Mouse (Mus musculus) embryo, embryonic 10.5 days (tissue): Measurements from ENCODE around the gene Atp1a4.
A peak's percentile ranks its signal among the peaks of the same experiment; 100 is the strongest.
"Not testable (repeated sequence)": the region's sequence is repeated elsewhere in the genome, so short reads cannot be mapped to it uniquely, and the experiment has no call there.

Experiments used
- DNase-seq: peaks from one replicate; pipeline ENCODE4 v3.0.0-alpha.2; 2015; ENCODE audit warnings: low spot score

The Atp1a4 gene

DNA sequence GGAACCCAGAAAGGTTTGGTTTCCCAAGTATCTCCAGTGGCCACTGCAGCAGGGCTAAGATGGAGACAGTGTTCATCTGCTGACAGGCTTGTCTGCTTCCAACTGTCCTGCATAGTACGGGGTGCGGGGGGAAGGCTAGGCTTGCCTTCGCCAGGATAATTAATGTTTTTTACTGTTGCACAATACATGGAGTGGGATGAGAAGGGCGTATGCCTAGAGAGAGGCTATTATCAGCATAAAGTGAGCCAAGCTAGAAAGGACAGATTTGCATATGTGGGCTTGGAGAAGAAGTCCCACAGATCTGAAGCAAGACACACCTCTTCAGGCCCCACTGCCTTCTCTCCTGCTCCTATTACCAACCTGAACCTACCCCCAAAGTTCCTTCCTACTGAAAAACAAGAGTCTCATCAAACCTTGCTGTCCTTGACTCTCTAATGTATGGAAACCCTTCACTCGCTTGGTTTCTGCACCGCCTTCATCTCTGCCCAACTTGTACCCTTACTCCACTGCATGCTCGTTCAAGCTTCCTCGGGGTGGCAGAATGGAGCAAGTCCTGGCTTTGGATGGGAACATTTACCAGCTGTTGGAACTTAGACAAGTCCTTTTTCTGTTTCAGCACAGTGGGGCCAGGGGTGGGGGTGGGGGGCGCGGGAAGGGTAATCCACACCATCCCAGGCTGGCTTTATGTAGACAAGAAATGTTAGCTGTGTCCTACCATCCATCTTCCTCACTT, 23.5 kb upstream of the Atp1a4 start:
- DNase-seq: no peak

GRCm38 (mm10) chr1:172279768-172280509, 21.7 kb upstream of the Atp1a4 start:
- no peak for DNase-seq

DNA sequence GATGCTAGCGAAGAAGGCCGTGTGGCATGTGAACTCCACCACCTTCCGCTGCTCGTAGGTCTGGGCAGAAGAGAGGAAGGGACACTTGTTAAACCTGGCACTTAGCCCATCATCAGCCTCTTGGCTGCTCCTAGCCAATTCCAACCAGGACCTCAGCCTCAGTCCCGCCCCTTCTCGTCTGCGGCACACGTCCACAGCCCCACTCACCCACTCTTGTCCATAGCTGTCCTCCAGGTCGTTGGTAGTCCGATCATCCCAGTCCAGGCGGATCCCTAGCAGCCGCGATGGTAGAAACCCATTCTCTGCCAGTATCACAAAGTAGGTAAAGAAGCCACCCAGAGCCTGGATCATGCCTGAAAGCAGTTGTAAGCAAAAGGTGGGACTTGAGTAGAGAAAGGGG, 20.1 kb upstream of the Atp1a4 start:
- DNase-seq: no peak

DNA sequence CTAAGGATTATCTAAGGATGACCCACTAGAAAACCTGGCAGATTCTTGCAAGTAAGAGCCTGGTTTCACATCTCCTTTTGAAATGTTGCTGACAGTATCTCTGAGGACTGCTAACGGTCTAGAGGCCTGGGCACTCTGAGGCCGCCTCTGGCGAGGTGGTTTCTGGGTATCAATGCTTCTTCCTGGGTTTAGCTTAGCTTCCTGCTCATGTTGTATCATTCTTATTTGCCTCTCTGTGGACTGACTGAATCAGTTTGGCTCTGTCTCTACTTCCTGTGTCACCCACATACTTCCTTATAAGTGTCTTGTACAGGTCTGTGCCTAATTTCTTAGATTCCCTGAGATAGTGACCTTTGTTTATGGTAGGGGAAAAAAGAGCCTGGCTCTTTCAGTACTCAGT, 19.0 kb upstream of the Atp1a4 start:
- no peak for DNase-seq

- no peak for DNase-seq
These were observed 16.3 kb upstream of the Atp1a4 start for GRCm38 (mm10) chr1:172274547-172274946.

DNA sequence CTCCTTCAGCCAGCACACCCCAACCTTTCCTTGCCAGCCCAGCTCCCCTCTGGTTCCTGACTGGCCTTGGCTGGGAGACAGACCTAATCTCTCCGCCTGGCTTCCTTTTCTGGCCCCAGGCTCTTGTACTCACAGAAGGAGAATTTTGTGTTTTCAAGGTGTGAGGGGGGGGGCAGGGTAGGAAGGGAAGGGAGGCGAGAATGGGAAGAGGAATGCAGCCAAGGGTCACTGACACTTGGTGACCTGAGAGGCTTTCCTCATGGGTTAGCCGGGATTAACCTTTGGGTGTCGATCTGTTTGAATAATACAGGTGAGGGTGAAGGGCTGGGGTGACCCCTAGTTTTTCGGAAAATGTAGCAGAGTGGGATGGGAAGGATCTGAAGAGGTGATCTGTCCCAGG, 15.9 kb upstream of the Atp1a4 start:
- no peak for DNase-seq

DNA sequence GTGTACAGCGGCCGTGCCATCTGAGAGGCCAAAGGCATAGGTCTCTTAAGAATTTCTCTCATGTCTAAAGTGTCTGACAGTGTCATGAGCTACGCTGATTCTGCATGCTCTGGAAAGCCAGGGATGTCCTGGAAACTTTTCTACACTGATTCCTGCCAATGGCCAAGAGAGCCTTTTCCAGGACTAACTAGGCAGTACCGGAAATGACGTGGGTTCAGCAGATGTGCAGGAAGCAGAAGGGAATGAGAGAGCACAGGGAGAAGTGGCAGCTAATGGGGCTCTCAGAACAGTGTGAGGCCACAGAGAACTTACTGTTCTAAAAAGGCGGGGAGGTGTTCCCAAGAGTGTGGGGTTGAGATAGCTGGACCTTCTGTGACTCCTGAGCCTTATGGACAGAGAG, 15.2 kb upstream of the Atp1a4 start:
- no peak for DNase-seq

- DNase-seq: peak; percentile 47
These were observed 13.6 kb upstream of the Atp1a4 start for GRCm38 (mm10) chr1:172271765-172272164.

GRCm38 (mm10) chr1:172271208-172271607, 13.0 kb upstream of the Atp1a4 start:
- DNase-seq: no peak

- peak; percentile 47 for DNase-seq
These were observed 3.4 kb upstream of the Atp1a4 start, which contains the start of gene Igsf8 for GRCm38 (mm10) chr1:172261477-172262078. Gene Igsf8, plus strand, starts transcription at chr1:172261641.

DNA sequence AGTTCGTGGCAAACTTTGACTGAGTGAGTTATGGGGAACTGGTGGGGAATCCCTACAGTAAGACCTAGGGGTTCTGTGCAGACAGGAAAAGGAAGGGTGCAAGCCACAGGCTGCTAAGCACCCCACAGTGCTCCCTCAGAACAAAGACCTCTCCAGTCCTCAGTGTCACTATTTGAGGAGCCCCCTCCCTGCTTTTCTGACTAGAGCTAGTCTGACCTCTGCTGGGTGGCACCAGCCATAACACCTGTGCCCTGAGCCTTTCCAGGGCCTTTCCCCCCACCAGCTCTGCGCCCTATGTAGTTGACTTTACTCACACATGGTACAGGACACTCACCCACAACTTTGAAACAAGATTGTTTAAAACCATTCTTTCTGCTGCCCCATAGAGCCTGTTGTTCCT, 10.5 kb downstream of the Atp1a4 start:
- peak; percentile 78 for DNase-seq

DNA sequence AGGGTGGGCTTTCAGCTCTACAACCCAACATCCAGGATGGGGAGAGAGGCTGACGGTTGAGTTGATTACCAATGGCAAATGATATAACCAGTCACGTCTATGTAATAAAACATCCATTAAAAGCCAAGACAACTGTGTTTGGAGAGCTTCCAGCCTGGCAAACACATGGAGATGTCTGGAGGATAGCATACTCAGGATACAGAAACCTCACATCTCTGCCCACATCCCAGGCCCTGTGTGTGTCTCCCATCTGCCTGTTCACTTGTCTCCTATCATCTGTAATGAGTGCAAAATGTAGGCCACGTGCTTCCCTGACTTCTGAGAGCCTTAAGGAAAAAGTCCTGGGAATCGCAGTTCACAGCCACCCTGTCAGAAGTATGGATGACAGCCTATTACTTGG, 11.0 kb downstream of the Atp1a4 start:
- DNase-seq: no peak

GRCm38 (mm10) chr1:172244645-172245044, 13.6 kb downstream of the Atp1a4 start:
- DNase-seq: not testable (repeated sequence)

DNA sequence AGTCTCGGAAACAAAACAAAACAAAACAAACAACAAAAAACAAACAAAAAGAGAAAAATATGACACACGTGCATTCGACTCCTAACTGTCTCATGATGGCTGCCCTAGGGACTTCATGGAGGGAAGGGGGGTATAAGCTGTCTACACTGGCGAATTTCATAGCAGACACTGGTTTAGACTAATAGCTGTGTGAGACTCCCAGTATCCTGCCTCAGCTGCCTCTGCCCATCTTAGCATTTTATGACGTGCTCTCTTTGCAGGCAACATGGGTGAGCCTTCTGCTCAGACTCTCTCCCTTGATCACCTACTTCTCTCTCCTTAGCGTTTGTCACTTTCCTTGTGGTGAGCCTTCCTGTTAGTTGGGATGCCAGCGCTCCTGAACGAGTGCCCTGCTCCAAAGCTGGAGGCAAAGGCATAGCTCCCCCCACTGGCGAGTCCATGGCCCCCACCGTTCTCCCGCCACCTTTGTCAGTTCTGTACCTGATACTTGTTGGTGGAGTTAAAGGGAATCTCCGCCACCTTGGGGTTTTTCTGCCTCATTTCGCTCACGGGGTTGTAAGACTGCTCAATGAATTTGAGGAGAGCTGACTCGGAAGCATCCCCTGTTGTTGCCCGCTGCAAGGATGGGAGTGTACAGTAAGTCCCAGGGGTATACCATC, 14.5 kb downstream of the Atp1a4 start:
- peak; percentile 27 for DNase-seq

GRCm38 (mm10) chr1:172242401-172242800, 15.8 kb downstream of the Atp1a4 start:
- peak; percentile 37 for DNase-seq

- DNase-seq: peak; percentile 48
These were observed 17.1 kb downstream of the Atp1a4 start for GRCm38 (mm10) chr1:172240945-172241708.

DNA sequence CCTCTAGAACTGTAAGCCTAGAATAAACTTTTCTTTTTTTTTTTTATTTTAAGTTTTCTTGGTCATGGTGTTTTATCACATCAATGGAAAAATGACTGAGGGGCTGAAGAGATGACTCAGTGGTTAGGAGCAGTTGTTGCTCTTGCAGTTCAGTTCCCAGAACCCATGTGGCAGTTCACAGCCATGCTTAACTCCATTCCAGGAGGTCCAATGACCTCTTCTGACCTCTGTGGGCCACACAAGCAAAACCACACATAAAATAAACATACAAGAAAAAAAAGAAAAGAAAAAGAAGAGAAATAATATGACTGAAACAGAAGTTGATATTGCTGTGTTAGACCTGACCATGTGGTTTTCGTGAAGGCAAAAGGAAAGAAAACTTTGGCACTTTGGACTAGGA, 29.0 kb downstream of the Atp1a4 start:
- no peak for DNase-seq

GRCm38 (mm10) chr1:172228209-172228608, 30.0 kb downstream of the Atp1a4 start:
- DNase-seq: no peak

GRCm38 (mm10) chr1:172221297-172222063, 36.7 kb downstream of the Atp1a4 start:
- DNase-seq: peak; percentile 66

DNA sequence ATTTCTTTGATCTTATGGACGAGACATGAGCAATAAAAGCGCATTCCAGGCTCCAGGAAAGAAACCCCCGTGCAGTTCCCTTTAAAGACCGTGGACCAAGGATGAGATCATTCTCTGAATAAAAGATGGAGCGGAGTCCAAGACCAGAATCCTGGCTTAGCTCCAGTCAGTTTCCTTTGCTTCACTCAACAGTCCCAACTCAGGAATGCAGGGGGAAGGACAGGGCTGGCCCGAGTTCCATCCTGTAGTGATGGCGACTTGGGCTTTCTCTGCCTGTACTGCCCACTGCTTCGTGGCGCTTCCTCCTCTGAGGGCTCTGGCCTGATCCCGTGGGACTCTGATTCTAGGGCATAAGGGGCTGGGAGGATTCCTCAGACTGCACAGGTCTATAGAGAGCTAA, 37.8 kb downstream of the Atp1a4 start:
- no peak for DNase-seq
